Mouse (Mus musculus): ENCODE measurements around the gene Acp2.

GRCm38 (mm10) chr2:91256256-91257125 is 53.8 kb downstream of the Acp2 start:
- TF ChIP-seq CTCF (IDR thresholded peaks at IDR 0.05; ENCODE audit: insufficient read depth, low read depth, low read length) (no peak), POLR2A (IDR thresholded peaks at IDR 0.05; ENCODE audit: insufficient read depth, low read depth, low read length) (0 out of 2 replicates have a peak, but pooled peaks have one; percentile 27)
